Mouse (Mus musculus): ENCODE data around the gene Cyp4f17. TPM values are rescaled to one million over a fixed set of nuclear protein-coding genes. Genes with fewer than 3 reads are reported as not detected.
"Not testable (repeated sequence)": the region's sequence is repeated elsewhere in the genome, so short reads cannot be mapped to it uniquely, and the experiment has no call there.

Cyp4f17 gene
- polyA plus RNA-seq, 1 experiment from 2014 or later, result 8.9 TPM

DNA sequence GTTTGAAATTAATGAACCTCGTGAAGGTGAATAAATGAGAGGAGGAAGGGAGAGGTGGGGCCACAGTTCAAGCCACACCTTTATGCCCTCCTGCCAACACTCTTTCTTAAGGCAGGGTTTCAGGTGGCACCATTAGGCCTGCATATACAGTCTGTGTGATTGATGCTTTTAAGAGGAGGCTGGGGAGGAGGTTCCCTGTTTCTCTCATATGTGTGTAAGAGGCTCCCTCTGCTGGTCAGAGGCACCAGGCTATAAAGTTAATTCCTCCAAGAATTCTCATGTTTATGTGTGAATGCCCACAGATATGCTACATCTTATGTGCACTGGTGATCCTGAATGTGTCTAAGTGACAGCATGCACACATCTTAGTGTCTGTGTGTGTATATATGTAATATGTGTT lies 11.2 kb upstream of the Cyp4f17 start:
- WGBS, result 60% methylated on average over 1 of the region's 1 CpGs
- Histone ChIP-seq H3K27me3 (replicated peaks; ENCODE audit: low read depth, poor library complexity, severe bottlenecking) (peaks cover 36% of the 10 kb centered on the region), H3K4me1 (peaks cover 6% of the 10 kb centered on the region), H3K36me3 (replicated peaks) (no peaks in the 10 kb centered on the region), H3K4me3 (no peak overlapping the region), H3K27ac (replicated peaks) (no peak overlapping the region), H3K9me3 (peaks cover 13% of the 10 kb centered on the region; the same call in 1 of the 2 replicates)
- peak; percentile 65 for DNase-seq (ENCODE audit: low spot score)

DNA sequence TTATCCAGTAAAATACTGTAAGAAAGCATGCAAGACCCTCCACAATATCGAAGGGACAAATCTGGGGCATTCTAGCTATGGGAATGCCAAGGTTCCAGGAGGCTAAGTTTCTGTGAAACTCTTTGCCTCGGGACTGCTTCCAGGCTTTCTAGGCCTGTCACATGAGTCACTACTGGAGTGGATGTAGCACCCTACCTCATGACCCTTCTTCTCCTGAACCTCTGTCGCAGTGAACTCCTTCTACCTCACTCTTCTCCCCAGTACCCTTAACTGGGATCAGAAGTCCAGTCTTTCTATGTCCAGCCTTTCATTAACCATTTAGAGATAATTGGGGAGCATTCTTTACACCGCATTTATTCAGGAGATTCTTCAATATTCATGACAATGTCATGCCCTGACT lies 5.3 kb upstream of the Cyp4f17 start:
- not testable (repeated sequence) for DNase-seq (ENCODE audit: low spot score); H3K9me3 ChIP-seq; H3K4me3 ChIP-seq; H3K4me1 ChIP-seq; H3K27me3 ChIP-seq (replicated peaks; ENCODE audit: low read depth, poor library complexity, severe bottlenecking); H3K36me3 ChIP-seq (replicated peaks); H3K27ac ChIP-seq (replicated peaks)
- 85% methylated on average over 4 of the region's 4 CpGs for WGBS

DNA sequence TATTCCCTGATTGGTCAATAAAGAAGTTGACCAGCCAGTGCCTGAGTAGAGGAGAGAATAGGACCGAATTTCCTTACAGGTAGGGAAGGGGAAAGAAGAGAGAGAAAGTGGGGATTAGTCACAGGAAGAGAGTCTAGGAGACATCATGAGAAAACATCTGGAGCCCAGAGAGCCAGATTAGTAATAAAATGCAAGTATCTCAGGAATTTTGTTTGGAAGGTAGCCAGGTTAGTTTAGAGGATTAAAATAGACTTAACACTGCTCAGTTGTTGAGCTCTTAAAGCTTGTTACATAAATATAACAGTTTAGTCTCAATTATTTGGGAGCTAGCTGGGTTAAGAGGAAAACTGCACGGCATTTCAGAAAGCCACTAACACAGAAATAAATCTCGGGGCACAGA lies 4.8 kb upstream of the Cyp4f17 start:
- H3K27me3 ChIP-seq (replicated peaks; ENCODE audit: low read depth, poor library complexity, severe bottlenecking), result no peaks in the 10 kb centered on the region
- 76% methylated on average over 3 of the region's 3 CpGs for WGBS

DNA sequence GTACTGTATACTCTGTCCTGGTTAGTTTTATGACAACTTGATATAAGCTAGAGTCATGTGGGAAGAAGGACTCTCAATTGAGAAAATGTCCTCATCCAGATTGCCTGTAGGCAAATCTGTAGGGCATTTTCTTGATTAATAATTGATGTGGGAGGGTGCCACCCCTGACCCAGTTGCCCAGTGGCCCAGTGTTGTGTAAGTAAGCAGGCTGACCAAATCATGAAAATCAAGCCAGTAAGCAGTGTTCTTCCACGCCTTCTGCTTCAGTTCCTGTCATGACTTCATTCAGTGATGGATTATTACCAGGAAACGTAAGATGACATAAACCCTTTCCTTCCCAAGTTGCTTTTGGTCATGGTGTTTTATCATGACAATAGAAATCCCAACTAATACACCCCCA lies 2.7 kb upstream of the Cyp4f17 start:
- Histone ChIP-seq H3K27ac (replicated peaks) (no peak overlapping the region), H3K36me3 (replicated peaks) (no peaks in the 10 kb centered on the region), H3K9me3 (no peaks in the 10 kb centered on the region), H3K4me3 (no peak overlapping the region), H3K27me3 (replicated peaks; ENCODE audit: low read depth, poor library complexity, severe bottlenecking) (no peaks in the 10 kb centered on the region), H3K4me1 (peaks cover 22% of the 10 kb centered on the region)
- WGBS, result 85% methylated on average over 2 of the region's 2 CpGs
- no peak for DNase-seq (ENCODE audit: low spot score)

More for the DNA sequence above, 4.8 kb upstream of the Cyp4f17 start:
- peaks cover 2% of the 10 kb centered on the region; the same call in 1 of the 2 replicates for H3K9me3 ChIP-seq
- no peaks in the 10 kb centered on the region for H3K36me3 ChIP-seq (replicated peaks)
- H3K27ac ChIP-seq (replicated peaks), result no peak overlapping the region
- no peak for DNase-seq (ENCODE audit: low spot score)
- no peak overlapping the region for H3K4me3 ChIP-seq
- H3K4me1 ChIP-seq, result peaks cover 11% of the 10 kb centered on the region

DNA sequence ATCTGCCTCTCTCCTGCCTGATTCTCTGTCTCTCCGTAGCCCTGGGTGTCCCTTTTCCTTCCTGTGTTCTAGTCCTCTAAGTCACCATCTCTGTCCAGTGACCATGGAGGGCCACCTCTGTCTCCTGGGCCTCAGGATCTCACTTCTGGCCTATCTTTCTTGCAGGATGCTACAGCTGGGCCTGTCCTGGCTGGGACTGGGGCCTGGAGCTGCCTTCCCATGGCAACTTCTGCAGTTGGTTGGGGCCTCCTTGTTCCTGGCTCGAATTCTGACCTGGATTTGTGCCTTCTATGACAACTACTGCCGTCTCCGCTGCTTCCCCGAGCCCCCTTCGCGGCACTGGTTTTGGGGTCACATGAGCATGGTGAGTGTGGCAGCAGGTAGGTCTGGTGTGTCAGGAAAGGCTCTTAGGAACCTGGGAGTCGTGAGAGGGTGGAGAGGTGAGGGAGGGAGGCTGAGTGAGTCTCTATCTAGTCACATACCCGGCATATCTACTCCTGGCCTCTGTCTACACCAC lies 937 bp downstream of the Cyp4f17 start:
- 39% methylated on average over 9 of the region's 9 CpGs for WGBS
- Histone ChIP-seq H3K4me3 (peak overlapping the region; percentile 62), H3K27ac (replicated peaks) (peak overlapping the region; percentile 89), H3K27me3 (replicated peaks; ENCODE audit: low read depth, poor library complexity, severe bottlenecking) (no peaks in the 10 kb centered on the region), H3K9me3 (no peaks in the 10 kb centered on the region), H3K4me1 (peaks cover 22% of the 10 kb centered on the region), H3K36me3 (replicated peaks) (peaks cover 12% of the 10 kb centered on the region; the same call in 1 of the 2 replicates)
- no peak for DNase-seq (ENCODE audit: low spot score)

DNA sequence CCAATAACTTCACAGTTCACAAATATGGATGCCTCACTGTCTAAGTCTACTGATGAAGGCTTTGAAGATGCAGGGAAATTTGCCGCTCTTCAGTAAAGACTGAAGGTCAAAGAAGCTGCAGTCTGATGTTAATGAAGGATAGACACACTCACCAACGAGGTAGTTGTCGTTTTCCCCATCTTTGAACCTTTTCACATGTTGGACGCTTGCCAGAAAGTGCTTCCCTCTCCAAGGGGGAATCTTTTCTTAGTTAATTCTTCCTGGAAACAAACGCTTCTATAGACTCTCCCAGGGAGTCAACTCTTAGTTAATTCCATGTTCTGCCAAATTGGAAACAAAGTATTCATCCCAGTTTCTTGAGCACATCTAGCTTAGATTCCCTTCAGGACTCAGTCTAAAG lies 10.3 kb downstream of the Cyp4f17 start:
- Histone ChIP-seq H3K36me3 (replicated peaks) (peaks cover 11% of the 10 kb centered on the region; the same call in 1 of the 2 replicates), H3K4me3 (no peak overlapping the region), H3K27me3 (replicated peaks; ENCODE audit: low read depth, poor library complexity, severe bottlenecking) (no peaks in the 10 kb centered on the region), H3K9me3 (no peaks in the 10 kb centered on the region), H3K27ac (replicated peaks) (no peak overlapping the region), H3K4me1 (no peaks in the 10 kb centered on the region)
- DNase-seq (ENCODE audit: low spot score), result no peak
- 84% methylated on average over 5 of the region's 5 CpGs for WGBS

DNA sequence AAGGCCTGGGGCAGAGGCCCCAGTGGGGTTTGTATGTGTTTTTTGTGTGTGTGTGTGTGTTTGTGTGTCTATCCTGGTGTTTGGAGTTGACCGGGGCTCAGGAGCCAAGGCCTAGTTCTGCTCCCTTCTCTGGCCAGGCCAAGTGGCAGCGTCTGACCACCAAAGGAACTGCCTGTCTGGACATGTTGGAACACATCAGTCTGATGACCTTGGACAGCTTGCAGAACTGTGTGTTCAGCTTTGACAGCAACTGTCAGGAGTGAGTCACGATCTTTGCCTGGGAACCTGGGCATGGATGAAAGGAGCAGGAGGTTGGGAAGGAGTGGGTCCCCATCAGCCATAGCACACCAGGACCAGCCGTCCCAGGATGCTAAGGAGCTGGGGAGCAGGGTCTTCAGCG lies 16.1 kb downstream of the Cyp4f17 start:
- DNase-seq (ENCODE audit: low spot score), result no peak
- Histone ChIP-seq H3K9me3 (no peaks in the 10 kb centered on the region), H3K36me3 (replicated peaks) (peaks cover 38% of the 10 kb centered on the region), H3K4me3 (no peak overlapping the region), H3K27me3 (replicated peaks; ENCODE audit: low read depth, poor library complexity, severe bottlenecking) (no peaks in the 10 kb centered on the region), H3K27ac (replicated peaks) (no peak overlapping the region), H3K4me1 (no peaks in the 10 kb centered on the region)
- 85% methylated on average over 5 of the region's 5 CpGs for WGBS

DNA sequence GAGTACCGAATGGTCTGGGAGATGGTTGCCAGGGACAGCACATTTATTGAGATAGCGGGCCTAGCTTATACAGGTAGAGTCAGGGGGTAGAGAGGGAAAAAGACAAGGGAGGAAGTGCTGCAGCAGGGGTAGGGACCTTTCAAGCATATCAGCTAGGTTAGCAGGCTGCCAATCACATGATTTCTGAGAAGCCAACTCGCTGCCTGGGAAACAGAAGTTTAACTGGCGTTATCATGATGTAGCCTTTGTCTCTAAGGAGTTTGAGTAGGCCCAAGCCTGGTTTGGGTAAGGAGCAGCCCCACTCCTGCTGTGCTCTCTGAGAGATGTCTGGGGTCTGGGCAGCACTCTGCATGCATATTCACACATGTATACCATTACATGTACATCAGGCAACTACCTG lies 16.5 kb downstream of the Cyp4f17 start:
- no peak for DNase-seq (ENCODE audit: low spot score)
- no peak overlapping the region for H3K27ac ChIP-seq (replicated peaks)
- no peaks in the 10 kb centered on the region for H3K27me3 ChIP-seq (replicated peaks; ENCODE audit: low read depth, poor library complexity, severe bottlenecking)
- WGBS, result 90% methylated on average over 4 of the region's 4 CpGs
- no peaks in the 10 kb centered on the region for H3K4me1 ChIP-seq
- H3K4me3 ChIP-seq, result no peak overlapping the region
- H3K9me3 ChIP-seq, result no peaks in the 10 kb centered on the region
- peaks cover 38% of the 10 kb centered on the region for H3K36me3 ChIP-seq (replicated peaks)

DNA sequence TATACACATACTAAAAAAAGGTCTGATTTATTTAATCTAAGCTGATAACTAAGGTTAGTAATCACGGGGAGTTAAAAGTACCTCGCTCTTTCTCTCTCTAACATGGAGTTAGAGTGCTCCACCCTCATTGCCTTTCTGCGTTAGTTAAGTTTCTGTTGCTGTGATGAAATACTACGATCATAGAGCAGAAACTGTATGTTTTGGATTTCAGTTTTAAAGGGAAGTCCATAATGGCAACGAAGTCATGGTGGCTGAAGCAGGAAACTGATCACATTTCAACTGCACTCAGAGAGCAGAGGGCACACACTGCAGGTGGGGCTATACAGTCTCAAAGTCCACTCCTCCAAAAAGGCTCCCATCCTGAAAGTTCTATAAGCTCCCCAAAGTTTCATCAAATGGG lies 17.0 kb downstream of the Cyp4f17 start:
- H3K4me3 ChIP-seq, result no peak overlapping the region
- no peak for DNase-seq (ENCODE audit: low spot score)
- H3K4me1 ChIP-seq, result no peaks in the 10 kb centered on the region
- H3K9me3 ChIP-seq, result no peaks in the 10 kb centered on the region
- no peak overlapping the region for H3K27ac ChIP-seq (replicated peaks)
- 85% methylated on average over 5 of the region's 5 CpGs for WGBS
- H3K36me3 ChIP-seq (replicated peaks), result peaks cover 36% of the 10 kb centered on the region
- H3K27me3 ChIP-seq (replicated peaks; ENCODE audit: low read depth, poor library complexity, severe bottlenecking), result no peaks in the 10 kb centered on the region

DNA sequence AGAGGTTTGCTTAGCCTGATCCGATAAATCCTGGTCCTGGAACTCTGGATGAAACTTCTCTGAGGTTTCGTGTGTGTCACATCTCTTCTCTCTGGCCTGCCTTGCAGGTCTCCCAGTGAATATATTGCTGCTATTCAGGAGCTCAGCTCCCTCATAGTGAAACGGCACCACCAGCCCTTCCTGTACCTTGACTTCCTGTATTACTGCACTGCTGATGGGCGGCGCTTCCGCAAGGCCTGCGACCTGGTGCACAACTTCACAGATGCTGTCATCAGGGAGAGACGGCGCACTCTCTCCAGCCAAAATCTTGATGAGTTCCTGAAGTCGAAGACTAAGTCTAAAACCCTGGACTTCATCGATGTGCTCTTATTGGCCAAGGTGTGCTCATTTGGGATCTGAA lies 18.0 kb downstream of the Cyp4f17 start:
- no peak for DNase-seq (ENCODE audit: low spot score)
- Histone ChIP-seq H3K4me1 (peaks cover 9% of the 10 kb centered on the region), H3K36me3 (replicated peaks) (peaks cover 33% of the 10 kb centered on the region), H3K9me3 (no peaks in the 10 kb centered on the region), H3K27me3 (replicated peaks; ENCODE audit: low read depth, poor library complexity, severe bottlenecking) (no peaks in the 10 kb centered on the region), H3K27ac (replicated peaks) (no peak overlapping the region), H3K4me3 (no peak overlapping the region)
- 90% methylated on average over 11 of the region's 11 CpGs for WGBS

DNA sequence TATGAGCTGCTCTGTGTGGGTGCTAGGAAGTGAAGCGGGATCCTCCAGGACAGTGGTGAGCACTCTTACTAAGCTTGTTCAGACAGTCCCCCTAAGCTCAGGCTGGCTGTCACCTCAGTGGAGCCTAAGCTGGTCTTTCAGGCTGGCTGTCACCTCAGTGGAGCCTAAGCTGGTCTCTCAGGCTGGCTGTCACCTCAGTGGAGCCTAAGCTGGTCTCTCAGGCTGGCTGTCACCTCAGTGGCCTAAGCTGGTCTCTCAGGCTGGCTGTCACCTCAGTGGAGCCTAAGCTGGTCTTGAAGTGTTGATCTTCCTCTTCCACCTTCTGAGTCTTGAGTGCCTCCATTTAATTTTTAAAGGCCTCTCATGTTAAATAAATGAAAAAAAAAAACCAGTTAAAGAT lies 20.5 kb downstream of the Cyp4f17 start:
- DNase-seq (ENCODE audit: low spot score); H3K4me1 ChIP-seq; H3K9me3 ChIP-seq; H3K27me3 ChIP-seq (replicated peaks; ENCODE audit: low read depth, poor library complexity, severe bottlenecking); H3K4me3 ChIP-seq; H3K27ac ChIP-seq (replicated peaks): not testable (repeated sequence)
- H3K36me3 ChIP-seq (replicated peaks), result peaks cover 27% of the 10 kb centered on the region
- 90% methylated on average over 1 of the region's 1 CpGs for WGBS

DNA sequence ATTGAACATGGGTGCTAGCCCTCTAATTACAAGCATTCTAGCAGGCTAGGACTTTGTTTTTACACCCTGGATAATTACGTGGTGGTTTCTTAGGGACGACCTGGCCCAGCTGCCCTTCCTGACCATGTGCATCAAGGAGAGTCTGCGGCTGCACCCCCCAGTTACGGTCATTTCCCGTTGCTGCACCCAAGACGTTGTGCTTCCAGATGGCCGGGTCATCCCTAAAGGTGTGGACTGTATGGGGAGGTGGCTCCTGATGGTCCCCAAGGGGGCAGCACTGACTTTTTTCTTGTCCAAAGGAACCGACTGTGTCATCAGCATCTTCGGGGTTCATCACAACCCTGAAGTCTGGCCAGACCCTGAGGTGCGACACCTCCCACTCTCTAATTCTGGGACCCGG lies 21.9 kb downstream of the Cyp4f17 start:
- no peak for DNase-seq (ENCODE audit: low spot score)
- Histone ChIP-seq H3K27me3 (replicated peaks; ENCODE audit: low read depth, poor library complexity, severe bottlenecking) (no peaks in the 10 kb centered on the region), H3K27ac (replicated peaks) (no peak overlapping the region)

DNA sequence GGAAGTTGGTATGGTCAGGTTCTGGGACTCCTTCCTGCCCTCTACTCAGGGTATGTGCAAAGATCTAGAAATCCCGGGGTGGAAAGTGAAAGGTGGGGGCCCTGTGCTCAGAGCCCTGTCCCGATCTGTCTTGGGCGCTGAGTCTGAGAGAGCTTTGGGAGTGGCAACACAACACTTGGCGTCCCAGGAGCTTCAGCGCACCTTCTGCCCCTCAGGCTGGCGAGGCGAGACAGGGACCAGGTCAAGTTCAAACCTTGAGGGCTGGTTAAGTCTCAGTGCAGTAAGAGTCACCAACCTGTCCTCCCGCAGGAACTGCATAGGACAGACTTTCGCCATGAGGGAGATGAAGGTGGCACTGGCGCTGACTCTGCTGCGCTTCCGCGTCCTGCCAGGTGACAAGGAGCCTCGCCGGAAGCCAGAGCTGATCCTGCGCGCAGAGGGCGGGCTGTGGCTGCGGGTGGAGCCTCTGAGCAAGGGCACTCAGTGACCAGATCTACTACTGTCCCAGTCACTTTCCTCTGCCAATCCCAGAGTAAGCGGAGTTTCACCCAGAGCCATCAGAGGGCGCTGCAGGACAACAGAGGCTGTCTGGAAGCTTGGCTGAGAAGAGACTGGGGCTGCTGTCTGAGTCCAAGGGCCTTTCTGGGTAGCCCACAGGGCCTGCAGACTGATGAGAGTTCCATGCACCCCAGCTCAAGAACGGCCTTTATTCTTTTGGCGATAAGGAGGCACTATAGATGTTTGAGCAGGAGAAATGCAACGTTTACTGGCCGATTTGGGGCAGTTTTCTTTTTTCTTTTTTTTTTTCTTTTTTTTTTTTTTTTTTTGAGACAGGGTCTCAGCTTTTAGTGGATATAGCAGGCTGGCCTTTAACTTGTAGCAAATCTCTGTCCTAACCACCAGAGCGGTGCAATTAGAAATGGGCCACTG lies 22.8 kb downstream of the Cyp4f17 start:
- peaks cover 9% of the 10 kb centered on the region for H3K4me1 ChIP-seq
- WGBS, result 15% methylated on average over 26 of the region's 26 CpGs

More for the DNA sequence above, 21.9 kb downstream of the Cyp4f17 start:
- Histone ChIP-seq H3K9me3 (no peaks in the 10 kb centered on the region), H3K4me3 (peak overlapping the region; percentile 52; the same call in 1 of the 2 replicates), H3K4me1 (peaks cover 9% of the 10 kb centered on the region), H3K36me3 (replicated peaks) (peaks cover 20% of the 10 kb centered on the region)
- 87% methylated on average over 11 of the region's 11 CpGs for WGBS

More for the DNA sequence above, 22.8 kb downstream of the Cyp4f17 start:
- H3K36me3 ChIP-seq (replicated peaks), result peaks cover 18% of the 10 kb centered on the region
- no peak overlapping the region; the same call in 1 of the 2 replicates for H3K27ac ChIP-seq (replicated peaks)
- peak; percentile 86 for DNase-seq (ENCODE audit: low spot score)
- peak overlapping the region; percentile 52 for H3K4me3 ChIP-seq
- H3K9me3 ChIP-seq, result no peaks in the 10 kb centered on the region
- no peaks in the 10 kb centered on the region for H3K27me3 ChIP-seq (replicated peaks; ENCODE audit: low read depth, poor library complexity, severe bottlenecking)

All from embryonic facial prominence, embryonic 10.5 days (tissue).